Mouse (Mus musculus): ENCODE measurements around the gene Nrbp1. TPM values are rescaled to one million over a fixed set of nuclear protein-coding genes. Genes with fewer than 3 reads are reported as not detected.

Gene Nrbp1
- total and polyA plus RNA-seq, 3 experiments, result 34.5 to 41.5 (median 36.6) TPM

- TF ChIP-seq ELF1 (IDR thresholded peaks at IDR 0.05; ENCODE audit: low read depth, low read length) (peak; percentile 95), EP300 (IDR thresholded peaks at IDR 0.05; ENCODE audit: low read length) (no peak), CHD2 (IDR thresholded peaks at IDR 0.05; ENCODE audit: low read length) (peak; percentile 49; the same call in 1 of the 2 replicates), MXI1 (IDR thresholded peaks at IDR 0.05; ENCODE audit: low read depth, low read length) (peak; percentile 81), POLR2A (IDR thresholded peaks at IDR 0.05; ENCODE audit: low read depth, low read length) (peak; percentile 89), ZNF384 (IDR thresholded peaks at IDR 0.05; ENCODE audit: low read depth, low read length) (no peak), TBP (conservative IDR thresholded peaks at IDR 0.05; ENCODE audit: low read depth, low read length) (peak; percentile 18), SMC3 (IDR thresholded peaks at IDR 0.05; ENCODE audit: low read depth, low read length) (no peak), USF1 (IDR thresholded peaks at IDR 0.05; ENCODE audit: low read depth, low read length) (no peak), CTCF (conservative IDR thresholded peaks at IDR 0.05 in 1 of 2, IDR thresholded peaks at IDR 0.05 in 1 of 2; ENCODE audit: low read depth in 2 of 2, low read length in 2 of 2) (peak in 1 of 2 experiments; percentile 77; a peak in 2 of 4 replicates), KAT2A (IDR thresholded peaks at IDR 0.05; ENCODE audit: insufficient replicate concordance, low read length) (peak; percentile 99), IRF4 (IDR thresholded peaks at IDR 0.05; ENCODE audit: low read depth, low read length) (peak; percentile 81)
Measured at GRCm38 (mm10) chr5:31192939-31193630, 47.6 kb upstream of the Nrbp1 start, which contains the start of the genes Snx17 and Eif2b4 (continued).

DNA sequence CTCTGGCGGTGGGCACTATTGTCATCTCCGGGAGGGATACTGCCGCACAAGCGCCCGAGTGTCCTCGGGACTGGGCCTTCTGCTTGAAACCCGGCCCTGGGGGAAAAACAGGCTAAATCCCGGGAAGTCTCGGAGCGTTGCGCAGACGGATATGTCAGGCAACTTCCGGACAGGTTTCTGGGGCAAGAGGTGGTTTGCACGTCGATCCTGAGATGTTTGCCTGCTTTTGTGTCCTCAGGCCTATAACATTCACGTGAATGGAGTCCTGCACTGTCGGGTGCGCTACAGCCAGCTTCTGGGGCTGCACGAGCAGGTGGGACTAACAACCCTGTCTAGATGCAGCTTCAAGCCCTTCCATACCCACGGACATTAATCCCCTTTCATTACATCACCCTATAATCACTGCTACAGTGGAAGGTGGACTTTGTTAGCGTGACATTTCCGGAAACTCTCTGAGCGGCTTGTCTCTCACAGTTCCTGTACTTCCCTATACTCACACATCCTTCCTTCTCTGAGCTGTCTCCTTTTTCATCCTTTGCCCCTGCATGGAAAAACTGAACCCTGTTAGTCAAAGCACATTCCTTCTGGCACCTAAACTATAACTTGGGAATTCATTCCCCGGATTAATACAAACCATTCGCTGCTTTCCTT lies 46.9 kb upstream of the Nrbp1 start:
- DNase-seq (ENCODE audit: extremely low read depth), result no peak
- H3K79me2 ChIP-seq (replicated peaks; ENCODE audit: control insufficient read depth, extremely low read depth, insufficient read depth, poor library complexity, severe bottlenecking), result peaks cover 27% of the 10 kb centered on the region
- peak overlapping the region; percentile 84; the same call in 1 of the 2 replicates for H3K4me2 ChIP-seq (ENCODE audit: insufficient read depth, low read depth, poor library complexity, severe bottlenecking)
- peak overlapping the region; percentile 82 for H3K27ac ChIP-seq (ENCODE audit: insufficient read depth, low read depth)
- H3K27me3 ChIP-seq (replicated peaks), result no peaks in the 10 kb centered on the region
- TF ChIP-seq ZMIZ1 (IDR thresholded peaks at IDR 0.05; ENCODE audit: low read depth, low read length) (0 out of 2 replicates have a peak, but pooled peaks have one; percentile 33), MXI1 (IDR thresholded peaks at IDR 0.05; ENCODE audit: low read depth, low read length) (peak; percentile 46; the same call in 1 of the 2 replicates), BHLHE40 (IDR thresholded peaks at IDR 0.05; ENCODE audit: low read depth, low read length) (peak; percentile 24; the same call in 1 of the 2 replicates), JUND (conservative IDR thresholded peaks at IDR 0.05; ENCODE audit: low read depth, low read length) (no peak), SIN3A (IDR thresholded peaks at IDR 0.05; ENCODE audit: low read length) (peak; percentile 55; the same call in 1 of the 2 replicates), GABPA (IDR thresholded peaks at IDR 0.05; ENCODE audit: insufficient replicate concordance, low read depth, low read length) (no peak), USF2 (conservative IDR thresholded peaks at IDR 0.05; ENCODE audit: low read depth, low read length) (no peak), MYC (IDR thresholded peaks at IDR 0.05; ENCODE audit: low read depth, low read length) (no peak), RAD21 (IDR thresholded peaks at IDR 0.05; ENCODE audit: low read depth, low read length) (no peak), ELF1 (IDR thresholded peaks at IDR 0.05; ENCODE audit: low read depth, low read length) (peak; percentile 32; the same call in 1 of the 2 replicates), HCFC1 (IDR thresholded peaks at IDR 0.05; ENCODE audit: low read depth, low read length) (peak; percentile 35), ZKSCAN1 (IDR thresholded peaks at IDR 0.05; ENCODE audit: borderline replicate concordance, low read depth, low read length) (no peak), NELFE (IDR thresholded peaks at IDR 0.05; ENCODE audit: low read depth, low read length) (no peak), CTCF (conservative IDR thresholded peaks at IDR 0.05 in 1 of 2, IDR thresholded peaks at IDR 0.05 in 1 of 2; ENCODE audit: low read depth in 2 of 2, low read length in 2 of 2) (no peak), RCOR1 (conservative IDR thresholded peaks at IDR 0.05; ENCODE audit: low read depth, low read length) (0 out of 2 replicates have a peak, but pooled peaks have one; percentile 38), SMC3 (IDR thresholded peaks at IDR 0.05; ENCODE audit: low read depth, low read length) (no peak)
- peaks cover 2 to 29% of the 10 kb centered on the region in 2 experiments; a peak in 3 of 4 replicates for H3K4me1 ChIP-seq (ENCODE audit: control insufficient read depth in 1 of 2, insufficient read depth in 2 of 2)
- H3K9me3 ChIP-seq (replicated peaks; ENCODE audit: low read length), result no peaks in the 10 kb centered on the region
- H3K9ac ChIP-seq (ENCODE audit: insufficient read depth, low read depth), result peak overlapping the region; percentile 89
- dilution Hi-C loops (cut with MboI; ENCODE audit: extremely low pct_ligation_motif_present, extremely low pct_unique_long_range_greater_than_20kb, low sequenced_read_pairs), result no loop called here
- H3K36me3 ChIP-seq (replicated peaks in 1 of 2; ENCODE audit: control insufficient read depth in 1 of 2, insufficient read depth in 1 of 2, low read length in 1 of 2), result peaks cover 58 to 69% of the 10 kb centered on the region in 2 experiments
- H3K4me3 ChIP-seq (replicated peaks in 1 of 3; ENCODE audit: low read depth in 2 of 3, low read length in 2 of 3, poor library complexity in 1 of 3), result peak overlapping the region; percentile 83 to 96 (median 88)
- in situ Hi-C loops (cut with MboI; ENCODE audit: low pct_ligation_motif_present, low pct_unique_long_range_greater_than_20kb, low sequenced_read_pairs), result no loop called here
